Mouse (Mus musculus) neural tube, embryonic 14.5 days (tissue): ENCODE results near the gene Gprc5d. TPM values are rescaled to one million over a fixed set of nuclear protein-coding genes. Genes with fewer than 3 reads are reported as not detected.

Experiments used
- ATAC-seq: fragments of 200-750 bp; cut with Nextera tagmentation; 2 replicates; pipeline ENCODE4 v1.8.0; 2017; ENCODE audit warnings: low read depth, mild to moderate bottlenecking, moderate TSS enrichment, moderate library complexity
- H3K27ac ChIP-seq: fragments of 300-500 bp; sonication (generic); 2 replicates; pipeline ENCODE4 v1.5.1; 2014; ENCODE audit warnings: low read depth, mild to moderate bottlenecking, control low read depth, low read length, moderate library complexity, mixed read lengths
- H3K27me3 ChIP-seq: fragments of 300-500 bp; sonication (generic); 2 replicates; pipeline ENCODE4 v1.6.1; 2014; ENCODE audit warnings: low read length; ENCODE audit not compliant: control insufficient read depth, insufficient read depth
- H3K36me3 ChIP-seq: fragments of 300-500 bp; sonication (generic); 2 replicates; pipeline ENCODE4 v1.6.1; 2014; ENCODE audit warnings: low read length, mixed read lengths; ENCODE audit not compliant: control insufficient read depth, insufficient read depth
- H3K4me1 ChIP-seq: fragments of 300-500 bp; sonication (generic); 2 replicates; pipeline ENCODE4 v1.6.1; 2014; ENCODE audit warnings: low read length; ENCODE audit not compliant: control insufficient read depth, insufficient read depth
- H3K4me2 ChIP-seq: fragments of 300-500 bp; sonication (generic); 2 replicates; pipeline ENCODE4 v1.6.1; 2014; ENCODE audit warnings: mild to moderate bottlenecking, low read depth, low read length, control low read depth
- H3K4me3 ChIP-seq: fragments of 300-500 bp; sonication (generic); 2 replicates; pipeline ENCODE4 v1.5.1; 2014; ENCODE audit warnings: low read depth, low read length, control low read depth, mixed read lengths
- H3K9ac ChIP-seq: fragments of 300-500 bp; sonication (generic); replicated peaks from 2 replicates; pipeline ENCODE4 v1.6.1; 2014; ENCODE audit warnings: low read depth, mild to moderate bottlenecking, control low read depth, low read length, mixed read lengths
- H3K9me3 ChIP-seq: fragments of 300-500 bp; sonication (generic); 2 replicates; pipeline ENCODE4 v1.6.1; 2016; ENCODE audit warnings: low read length; ENCODE audit not compliant: control insufficient read depth
- WGBS: fragments of 180-500 bp; shearing (Covaris S2); extraction: QIAGEN DNeasy Blood & Tissue Kit; methylation state at CpG from one replicate; pipeline ENCODE4 v1.1.7; 2014; 5-methylcytosine and 5-hydroxymethylcytosine counted together
- polyA plus RNA-seq: library from polyadenylated mRNA; unstranded; fragments of >200 nt; fragmentation: Nextera tagmentation; extraction: Ambion mirVana; gene quantifications from 2 replicates; pipeline ENCODE4 v1.2.1, GENCODE M21; 2014

Gprc5d gene
- not detected in 2 replicates for polyA plus RNA-seq

DNA sequence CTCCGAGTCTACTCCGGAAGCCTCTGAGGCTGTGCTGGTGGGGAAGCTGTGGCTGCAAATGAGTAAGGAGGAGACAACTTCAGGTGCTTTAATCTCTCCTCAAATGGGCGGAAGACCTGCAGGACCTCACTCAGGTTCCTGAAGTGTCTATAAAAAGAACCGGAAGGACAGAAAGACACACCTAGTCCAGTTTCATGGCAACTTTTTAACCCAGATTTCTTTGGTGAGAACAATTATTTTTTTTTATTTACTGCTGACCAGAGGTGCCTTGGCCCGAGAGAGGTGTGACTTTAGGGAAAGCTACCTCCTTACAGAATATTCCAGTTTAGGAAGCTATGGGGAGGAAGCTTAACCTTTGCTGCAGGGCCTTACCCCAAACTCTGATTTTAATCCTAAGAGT is at the start of gene Gprc5d:
Gene Gprc5d (minus strand): TSS at position 101 of the 400 bp plus-strand sequence.
- H3K27ac ChIP-seq, result no peak within 1 kb of the TSS
- no peaks in the 10 kb centered on the region for H3K27me3 ChIP-seq
- H3K4me2 ChIP-seq, result no peak within 1 kb of the TSS
- H3K9me3 ChIP-seq, result no peaks in the 10 kb centered on the region
- no peaks in the 10 kb centered on the region for H3K36me3 ChIP-seq
- no peaks in the 10 kb centered on the region for H3K4me1 ChIP-seq
- ATAC-seq, result no peak
- H3K9ac ChIP-seq, result no peak within 1 kb of the TSS
- H3K4me3 ChIP-seq, result no peak within 1 kb of the TSS
- 96% methylated on average over 5 of the region's 5 CpGs for WGBS

DNA sequence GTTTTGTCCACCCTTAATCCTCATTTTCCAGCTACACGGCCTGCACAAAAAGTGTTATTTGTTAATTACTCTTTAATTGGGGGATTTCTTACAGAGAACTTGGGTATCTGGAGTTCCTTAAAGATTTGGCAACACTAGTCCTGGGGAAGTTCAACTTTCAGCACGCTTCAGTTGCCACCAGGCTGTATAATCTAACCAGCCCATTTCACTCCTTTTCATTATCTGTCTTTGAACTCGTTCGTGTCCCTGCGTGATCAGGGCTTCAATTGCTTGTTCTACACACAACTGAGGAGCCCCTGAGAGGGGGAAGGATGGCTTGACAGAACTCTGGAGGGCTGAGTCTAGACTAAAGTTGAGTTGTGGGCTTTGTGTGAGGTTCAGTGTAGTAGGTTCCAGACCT is 48.6 kb upstream of the Gprc5d start:
- no peaks in the 10 kb centered on the region for H3K27me3 ChIP-seq
- H3K36me3 ChIP-seq, result no peaks in the 10 kb centered on the region
- WGBS, result 45% methylated on average over 5 of the region's 5 CpGs
- H3K9ac ChIP-seq, result no peak overlapping the region
- H3K9me3 ChIP-seq, result no peaks in the 10 kb centered on the region
- H3K27ac ChIP-seq, result no peak overlapping the region
- ATAC-seq, result no peak
- no peaks in the 10 kb centered on the region for H3K4me1 ChIP-seq
- no peak overlapping the region for H3K4me2 ChIP-seq
- no peak overlapping the region for H3K4me3 ChIP-seq

DNA sequence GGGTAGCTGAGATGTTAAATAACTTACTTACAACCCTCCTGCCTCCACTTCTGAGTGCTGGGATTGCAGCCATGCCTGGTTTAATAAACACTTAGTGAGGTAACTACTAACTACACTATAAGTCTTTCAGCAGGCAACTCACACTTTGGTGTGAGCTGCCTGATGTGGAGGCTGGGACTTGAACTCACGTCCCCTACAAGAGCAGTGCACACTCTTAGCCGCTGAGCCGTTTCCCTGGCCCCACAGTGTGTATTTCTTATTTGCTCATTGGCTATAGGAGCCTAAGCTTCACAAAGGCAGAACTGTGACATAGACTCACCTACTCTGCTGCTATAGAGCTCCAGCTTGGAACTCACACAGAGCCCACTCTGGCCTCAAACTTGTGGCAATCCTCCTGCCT is 48.2 kb upstream of the Gprc5d start:
- Histone ChIP-seq H3K27me3 (no peaks in the 10 kb centered on the region), H3K4me3 (no peak overlapping the region), H3K9ac (no peak overlapping the region), H3K36me3 (no peaks in the 10 kb centered on the region), H3K4me2 (no peak overlapping the region), H3K4me1 (no peaks in the 10 kb centered on the region), H3K27ac (no peak overlapping the region), H3K9me3 (no peaks in the 10 kb centered on the region)
- 92% methylated on average over 3 of the region's 3 CpGs for WGBS
- no peak for ATAC-seq

DNA sequence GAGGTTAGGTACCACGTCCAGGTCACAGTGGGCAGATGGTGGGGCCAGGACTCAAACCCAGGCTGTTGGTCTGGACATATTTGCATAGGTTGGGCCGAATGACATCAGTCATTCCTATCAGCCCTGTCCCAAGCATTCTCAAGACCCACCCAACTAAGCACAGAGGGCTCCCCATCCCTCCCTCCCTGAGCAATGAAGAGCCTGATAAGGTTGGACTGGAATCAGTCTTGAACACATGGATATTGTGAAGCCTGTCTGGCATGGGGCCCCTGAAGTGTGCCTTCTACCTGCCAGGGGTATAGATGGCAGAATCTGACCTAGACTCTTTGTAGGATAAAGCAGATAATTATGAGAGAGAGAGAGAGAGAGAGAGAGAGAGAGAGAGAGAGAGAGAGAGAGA is 47.6 kb upstream of the Gprc5d start:
- no peaks in the 10 kb centered on the region for H3K9me3 ChIP-seq
- no peak overlapping the region for H3K4me2 ChIP-seq
- H3K27ac ChIP-seq, result no peak overlapping the region
- no peaks in the 10 kb centered on the region for H3K4me1 ChIP-seq
- 82% methylated on average over 2 of the region's 2 CpGs for WGBS
- H3K9ac ChIP-seq, result no peak overlapping the region
- no peak for ATAC-seq
- H3K36me3 ChIP-seq, result no peaks in the 10 kb centered on the region
- H3K4me3 ChIP-seq, result no peak overlapping the region
- H3K27me3 ChIP-seq, result no peaks in the 10 kb centered on the region

- Histone ChIP-seq H3K36me3 (no peaks in the 10 kb centered on the region), H3K4me3 (no peak overlapping the region), H3K4me1 (no peaks in the 10 kb centered on the region), H3K9ac (no peak overlapping the region), H3K4me2 (no peak overlapping the region), H3K27ac (no peak overlapping the region), H3K27me3 (no peaks in the 10 kb centered on the region), H3K9me3 (no peaks in the 10 kb centered on the region)
- WGBS, result 61% methylated on average over 3 of the region's 3 CpGs
- no peak for ATAC-seq
These were observed 47.1 kb upstream of the Gprc5d start for GRCm38 (mm10) chr6:135165191-135165590.

DNA sequence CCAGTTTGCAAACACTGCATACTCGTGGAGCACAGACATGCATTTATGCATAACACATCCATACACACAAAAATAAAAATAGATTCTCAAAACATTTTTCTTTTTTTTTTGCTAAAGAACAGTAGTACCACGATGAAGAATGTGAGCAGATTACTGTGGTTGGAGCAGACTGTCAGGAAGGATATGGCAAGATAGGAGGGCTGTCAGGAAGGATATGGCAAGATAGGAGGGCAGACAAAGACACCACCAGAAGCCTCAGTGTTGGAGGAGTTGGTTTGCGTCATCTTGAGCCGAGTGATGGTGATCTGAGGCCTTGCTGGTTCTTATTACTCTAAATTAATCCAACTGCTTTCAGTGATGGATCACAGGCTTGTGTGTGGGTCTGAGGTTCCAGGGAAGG is 44.8 kb upstream of the Gprc5d start:
- WGBS, result 89% methylated on average over 4 of the region's 4 CpGs
- no peaks in the 10 kb centered on the region for H3K27me3 ChIP-seq
- no peak overlapping the region for H3K4me2 ChIP-seq
- H3K36me3 ChIP-seq, result no peaks in the 10 kb centered on the region
- H3K4me1 ChIP-seq, result no peaks in the 10 kb centered on the region
- no peak for ATAC-seq
- H3K27ac ChIP-seq, result no peak overlapping the region
- H3K4me3 ChIP-seq, result no peak overlapping the region
- H3K9ac ChIP-seq, result no peak overlapping the region
- no peaks in the 10 kb centered on the region for H3K9me3 ChIP-seq

DNA sequence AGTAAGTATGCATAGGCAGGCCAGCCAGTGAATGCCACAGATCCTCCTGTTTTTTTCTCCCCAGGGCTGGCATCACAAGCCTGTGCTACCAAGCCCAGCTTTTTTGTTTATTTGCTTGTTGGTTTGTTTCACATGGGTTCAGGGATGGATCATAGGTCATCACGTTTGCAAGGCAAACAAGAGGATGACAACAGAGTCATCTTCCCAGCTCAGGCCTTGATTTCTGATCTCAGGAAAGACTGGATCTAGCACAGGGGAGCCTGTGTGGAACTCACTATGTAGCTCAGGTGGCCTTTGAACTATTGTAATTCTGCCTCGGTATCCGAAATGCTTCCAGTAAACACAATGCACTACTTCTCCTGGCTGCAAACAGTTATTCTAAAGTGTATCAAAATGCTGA is 44.2 kb upstream of the Gprc5d start:
- no peak overlapping the region for H3K4me2 ChIP-seq
- no peak overlapping the region for H3K27ac ChIP-seq
- no peak overlapping the region for H3K4me3 ChIP-seq
- no peaks in the 10 kb centered on the region for H3K9me3 ChIP-seq
- no peaks in the 10 kb centered on the region for H3K27me3 ChIP-seq
- no peaks in the 10 kb centered on the region for H3K36me3 ChIP-seq
- no peak overlapping the region for H3K9ac ChIP-seq
- H3K4me1 ChIP-seq, result no peaks in the 10 kb centered on the region
- WGBS, result 92% methylated on average over 3 of the region's 3 CpGs
- no peak for ATAC-seq

- Histone ChIP-seq H3K4me2 (no peak overlapping the region), H3K4me1 (no peaks in the 10 kb centered on the region), H3K4me3 (no peak overlapping the region), H3K27ac (no peak overlapping the region), H3K27me3 (no peaks in the 10 kb centered on the region), H3K9me3 (no peaks in the 10 kb centered on the region), H3K36me3 (no peaks in the 10 kb centered on the region), H3K9ac (no peak overlapping the region)
- WGBS, result 86% methylated on average over 4 of the region's 4 CpGs
- no peak for ATAC-seq
These were observed 43.3 kb upstream of the Gprc5d start for GRCm38 (mm10) chr6:135161356-135161755.

GRCm38 (mm10) chr6:135158509-135158908 is 40.4 kb upstream of the Gprc5d start:
- no peak overlapping the region for H3K27ac ChIP-seq
- H3K4me2 ChIP-seq, result no peak overlapping the region
- H3K9ac ChIP-seq, result no peak overlapping the region
- H3K9me3 ChIP-seq, result no peaks in the 10 kb centered on the region
- WGBS, result 27% methylated on average over 4 of the region's 4 CpGs
- H3K36me3 ChIP-seq, result no peaks in the 10 kb centered on the region
- no peaks in the 10 kb centered on the region for H3K4me1 ChIP-seq
- no peak overlapping the region for H3K4me3 ChIP-seq
- H3K27me3 ChIP-seq, result no peaks in the 10 kb centered on the region
- ATAC-seq, result no peak

- Histone ChIP-seq H3K9me3 (no peaks in the 10 kb centered on the region), H3K27ac (no peak overlapping the region), H3K27me3 (no peaks in the 10 kb centered on the region), H3K4me3 (no peak overlapping the region), H3K9ac (no peak overlapping the region), H3K36me3 (no peaks in the 10 kb centered on the region), H3K4me2 (no peak overlapping the region), H3K4me1 (no peaks in the 10 kb centered on the region)
- no peak for ATAC-seq
- 84% methylated on average over 4 of the region's 4 CpGs for WGBS
These were observed 39.4 kb upstream of the Gprc5d start for GRCm38 (mm10) chr6:135157496-135157895.
